In the genomic region with DNA sequence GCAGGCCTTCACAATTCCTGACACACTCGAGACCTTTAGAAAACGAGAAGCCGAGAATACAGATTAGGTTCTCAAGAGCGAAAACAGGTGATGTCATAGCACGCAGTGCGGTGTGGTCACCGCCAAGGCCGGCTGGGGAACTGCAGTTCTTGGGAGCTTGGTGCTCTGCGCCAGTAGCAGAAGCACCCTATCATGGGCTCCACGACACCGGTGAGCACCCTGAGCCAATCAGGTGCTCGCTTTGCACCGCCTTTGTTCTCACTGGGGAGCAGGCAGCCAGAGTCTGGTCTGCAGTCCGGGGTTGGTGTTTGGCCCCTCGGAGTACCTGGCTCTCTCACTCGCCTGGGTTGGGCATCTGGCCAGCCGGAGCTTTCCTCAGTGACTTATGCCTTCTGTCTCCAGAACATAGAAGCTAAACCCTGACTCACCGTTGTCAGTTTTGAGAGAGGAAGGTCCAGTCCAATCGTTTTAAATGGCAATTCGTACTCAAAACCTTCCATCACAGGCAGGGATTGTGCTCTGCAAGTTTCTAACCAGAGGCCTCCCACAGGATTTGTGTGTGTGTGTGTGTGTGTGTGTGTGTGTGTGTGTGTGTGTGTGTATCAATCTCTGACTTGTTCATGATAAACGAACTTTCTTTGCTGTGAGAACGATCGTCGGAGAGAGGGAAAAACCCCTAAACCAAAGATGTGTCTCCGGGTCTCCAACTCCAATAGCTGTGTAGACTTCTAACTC, we compare ENCODE assay signal across 1 mouse cellular context.
TF ChIP-seq lines count a peak whose summit lies in the region.

A gene (plus strand): TSS at position 82 of the 735 bp plus-strand sequence.

TF ChIP-seq in CH12.LX, 34 proteins besides CTCF, POLR2A, EP300 and RAD21 (continued from another document):
- TF ChIP-seq MEF2A (IDR thresholded peaks at IDR 0.05; ENCODE audit: borderline replicate concordance, low read depth, low read length) (0 out of 2 replicates have a peak, but pooled peaks have one; percentile 47), JUN (IDR thresholded peaks at IDR 0.05; ENCODE audit: insufficient read depth, low read depth, low read length) (peak; percentile 75), CHD1 (IDR thresholded peaks at IDR 0.05; ENCODE audit: low read depth, low read length) (peak; percentile 52; the same call in 1 of the 2 replicates), ZC3H11A (IDR thresholded peaks at IDR 0.05; ENCODE audit: low read depth, low read length) (no peak), E2F4 (IDR thresholded peaks at IDR 0.05; ENCODE audit: insufficient replicate concordance, low read depth, low read length) (no peak)
TF ChIP-seq in CH12.LX: peak in this region for 10.
